17 mouse cellular contexts compared by ENCODE assay signal in genomic region chr13:30781905-30782304, GRCm38 (mm10). TPM values are rescaled to one million over a fixed set of nuclear protein-coding genes. Genes with fewer than 3 reads are reported as not detected.
A peak's percentile ranks its signal among the peaks of the same experiment; 100 is the strongest.
DNase-seq lines count a peak whose midpoint lies in the region; ATAC-seq and TF ChIP-seq lines count a peak whose summit lies in the region.
"Had no signal": no experiment of that assay in that cellular context is flagged by ENCODE, and none has a peak within 500 bp of the region (broad histone marks: within the 10 kb centered on the region; RNA-seq: fewer than 3 reads in every experiment).

No protein-coding gene starts in this region.

- no peaks in the 10 kb centered on the region for H3K79me2 ChIP-seq in C2C12 (ENCODE audit: control insufficient read depth, insufficient read depth)

- no peak for DNase-seq in heart, adult 18-20 months
- DNase-seq in embryo, embryonic 10 days (ENCODE audit: low spot score) = peak; percentile 14
- DNase-seq in heart, postnatal 4 days = peak; percentile 26
- no peak for DNase-seq in spleen, adult 18-20 months
- no peak for DNase-seq in cerebellum, postnatal 25 days
- no peak for DNase-seq in right cerebral cortex, adult 2 months (ENCODE audit: low spot score in 2 of 2)
- DNase-seq: cerebellum, adult 2 months; kidney, adult 11 months; retina, postnatal 1 day; thymus, adult 2 months had no signal

- 19% methylated on average over 2 of the region's 2 CpGs for WGBS in heart, embryonic 15.5 days

- H3K4me3 ChIP-seq in heart, embryonic 15.5 days = no peak overlapping the region
- H3K4me3 ChIP-seq in C2C12 (ENCODE audit: insufficient read depth, poor library complexity, severe bottlenecking) = no peak overlapping the region
- H3K4me3 ChIP-seq: embryonic facial prominence, embryonic 12.5 days; forebrain, embryonic 12.5 days; hindbrain, embryonic 13.5 days; lung, embryonic 15.5 days; neural tube, embryonic 15.5 days had no signal

- no peaks in the 10 kb centered on the region for H3K9me3 ChIP-seq in heart, embryonic 15.5 days (replicated peaks)
- H3K9me3 ChIP-seq: embryonic facial prominence, embryonic 12.5 days; forebrain, embryonic 12.5 days; hindbrain, embryonic 13.5 days; lung, embryonic 15.5 days; neural tube, embryonic 15.5 days had no signal

- H3K9ac ChIP-seq in heart, embryonic 15.5 days = no peak overlapping the region
- H3K9ac ChIP-seq: embryonic facial prominence, embryonic 12.5 days; forebrain, embryonic 12.5 days; hindbrain, embryonic 13.5 days; lung, embryonic 15.5 days; neural tube, embryonic 15.5 days had no signal

- no peaks in the 10 kb centered on the region for H3K27me3 ChIP-seq in heart, embryonic 15.5 days
- no peaks in the 10 kb centered on the region for H3K27me3 ChIP-seq in C2C12 (ENCODE audit: control insufficient read depth, insufficient read depth, insufficient read length)
- H3K27me3 ChIP-seq: embryonic facial prominence, embryonic 12.5 days; forebrain, embryonic 12.5 days; hindbrain, embryonic 13.5 days; lung, embryonic 15.5 days; neural tube, embryonic 15.5 days had no signal

- no peak for TF ChIP-seq CTCF in C2C12 (IDR thresholded peaks at IDR 0.05; ENCODE audit: control insufficient read depth, insufficient read depth, insufficient read length)

- H3K4me2 ChIP-seq in heart, embryonic 15.5 days = peak overlapping the region; percentile 21; the same call in 1 of the 2 replicates
- H3K4me2 ChIP-seq: embryonic facial prominence, embryonic 12.5 days; forebrain, embryonic 12.5 days; hindbrain, embryonic 13.5 days; lung, embryonic 15.5 days; neural tube, embryonic 15.5 days had no signal

- peaks cover 36% of the 10 kb centered on the region for H3K4me1 ChIP-seq in heart, embryonic 15.5 days (replicated peaks)
- H3K4me1 ChIP-seq: forebrain, embryonic 12.5 days; hindbrain, embryonic 13.5 days; neural tube, embryonic 15.5 days had no signal

- no peak overlapping the region for H3ac ChIP-seq in C2C12 (ENCODE audit: control insufficient read depth, insufficient read length, low read depth)

- peak overlapping the region; percentile 44; the same call in 1 of the 2 replicates for H3K27ac ChIP-seq in heart, embryonic 15.5 days
- H3K27ac ChIP-seq: embryonic facial prominence, embryonic 12.5 days; forebrain, embryonic 12.5 days; hindbrain, embryonic 13.5 days; lung, embryonic 15.5 days; neural tube, embryonic 15.5 days had no signal

- no peaks in the 10 kb centered on the region for H3K36me3 ChIP-seq in heart, embryonic 15.5 days
- no peaks in the 10 kb centered on the region for H3K36me3 ChIP-seq in C2C12 (ENCODE audit: control insufficient read depth, insufficient read depth)
- H3K36me3 ChIP-seq: embryonic facial prominence, embryonic 12.5 days; forebrain, embryonic 12.5 days; hindbrain, embryonic 13.5 days; lung, embryonic 15.5 days; neural tube, embryonic 15.5 days had no signal

- ATAC-seq in heart, embryonic 15.5 days (replicated peaks; ENCODE audit: insufficient number of reproducible peaks, insufficient read depth, low FRiP score, low read depth) = peak; percentile 69; the same call in 1 of the 2 replicates

- H3K79me3 ChIP-seq in C2C12 (ENCODE audit: low read depth) = no peaks in the 10 kb centered on the region

TF ChIP-seq in C2C12, 6 proteins besides CTCF, POLR2A, EP300 and RAD21:
- TF ChIP-seq MYOD1 (IDR thresholded peaks at IDR 0.05; ENCODE audit: control insufficient read depth, insufficient read length, low read depth) (peak; percentile 6), MYOG (IDR thresholded peaks at IDR 0.05; ENCODE audit: control insufficient read depth, extremely low read depth, insufficient read length) (no peak)

RNA-seq across cellular contexts. Expression of gene Irf4, which starts 32.9 kb away (rescaled TPM):
- polyA plus RNA-seq in heart, embryonic 15.5 days (2015; fragmentation: Nextera tagmentation; extraction: Ambion mirVana) = 0.08 and 0.13 TPM in 2 replicates
- 1 to 10 TPM; 1.1 to 5.5 TPM for total RNA-seq in heart, adult 18-20 months (2021)
- not detected for polyA plus RNA-seq in C2C12 (2012; fragmentation: generic; extraction: Trizol)
- total RNA-seq in heart, postnatal 4 days (2021) = under 1 TPM; 0.16 to 0.26 TPM

Comparison
In these comparisons a context has a peak if more than half of its experiments do, and no peak if none do; other contexts are left out.
1. DNase-seq: peak in embryo, embryonic 10 days (single experiment) and heart, postnatal 4 days (single experiment); none in heart, adult 18-20 months (0 of 2), spleen, adult 18-20 months (0 of 2), cerebellum, postnatal 25 days (0 of 2) and right cerebral cortex, adult 2 months (0 of 2).